Mouse (Mus musculus) left cerebral cortex, adult 9 months (tissue): ENCODE measurements around the gene Olfr659.
A peak's percentile ranks its signal among the peaks of the same experiment; 100 is the strongest.

ENCODE experiments used
- DNase-seq, 2 experiments: peaks; one replicate each; pipeline ENCODE4 v3.0.0; 2022; ENCODE audit warnings: low spot score in 2 of 2

Olfr659 gene

DNA sequence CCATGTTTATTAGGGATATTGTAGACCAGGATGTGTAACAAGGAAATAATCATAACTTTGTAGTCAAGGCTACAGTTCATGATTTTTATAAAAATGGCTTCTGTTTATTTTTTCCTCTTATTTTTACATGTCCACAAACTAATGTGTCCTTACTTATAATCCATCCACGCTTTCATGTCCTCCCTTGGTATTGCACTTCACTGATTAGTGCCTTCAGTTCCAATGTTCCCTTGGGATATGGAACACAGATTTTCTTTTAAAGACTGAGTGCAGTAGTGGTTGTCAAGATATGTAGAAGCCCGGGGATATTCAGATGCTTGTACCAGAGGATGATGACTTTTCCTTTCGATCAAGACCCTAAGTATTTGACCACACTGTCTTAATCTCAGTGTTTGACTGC is at the start of gene Olfr659:
TSS of gene Olfr659 (plus strand) at position 301 of the 400 bp plus-strand sequence.
- DNase-seq = no peak

DNA sequence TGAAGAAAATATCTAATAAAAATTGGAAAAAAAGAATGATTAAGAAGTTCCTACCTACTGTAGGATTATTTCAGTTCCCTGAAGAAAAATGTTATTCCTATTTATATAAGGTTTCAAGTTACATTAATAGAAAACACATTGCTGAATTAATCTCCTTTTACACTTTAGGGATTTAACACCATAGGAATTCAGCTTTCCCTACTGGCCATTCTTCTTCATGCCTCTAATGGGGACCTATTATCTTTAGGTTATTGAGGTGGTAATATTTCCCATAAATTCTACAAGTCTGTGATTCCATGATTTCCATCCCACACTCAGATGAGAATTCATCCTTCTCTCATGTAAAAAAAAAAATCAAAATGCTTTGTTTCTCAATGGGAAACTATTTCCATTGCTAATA is 42.1 kb upstream of the Olfr659 start, which contains the start of gene Olfr657:
TSS of gene Olfr657 (plus strand) at position 301 of the 400 bp plus-strand sequence.
- no peak for DNase-seq

GRCm38 (mm10) chr7:104646841-104647482 is 19.6 kb upstream of the Olfr659 start, which contains the start of gene Olfr658:
Olfr658 (minus strand) TSS chr7:104647305.
- DNase-seq = peak in 1 of 2 experiments; percentile 19

GRCm38 (mm10) chr7:104686201-104686600 is 19.6 kb downstream of the Olfr659 start, which contains the start of gene Olfr661:
Olfr661 (plus strand) TSS chr7:104686501.
- DNase-seq = no peak
